Mouse (Mus musculus) lung, postnatal 10 days (tissue): ENCODE data around the gene Pld2.

ENCODE experiments used
- DNase-seq: peaks from one replicate; pipeline ENCODE4 v3.0.0; 2021

Gene Pld2

DNA sequence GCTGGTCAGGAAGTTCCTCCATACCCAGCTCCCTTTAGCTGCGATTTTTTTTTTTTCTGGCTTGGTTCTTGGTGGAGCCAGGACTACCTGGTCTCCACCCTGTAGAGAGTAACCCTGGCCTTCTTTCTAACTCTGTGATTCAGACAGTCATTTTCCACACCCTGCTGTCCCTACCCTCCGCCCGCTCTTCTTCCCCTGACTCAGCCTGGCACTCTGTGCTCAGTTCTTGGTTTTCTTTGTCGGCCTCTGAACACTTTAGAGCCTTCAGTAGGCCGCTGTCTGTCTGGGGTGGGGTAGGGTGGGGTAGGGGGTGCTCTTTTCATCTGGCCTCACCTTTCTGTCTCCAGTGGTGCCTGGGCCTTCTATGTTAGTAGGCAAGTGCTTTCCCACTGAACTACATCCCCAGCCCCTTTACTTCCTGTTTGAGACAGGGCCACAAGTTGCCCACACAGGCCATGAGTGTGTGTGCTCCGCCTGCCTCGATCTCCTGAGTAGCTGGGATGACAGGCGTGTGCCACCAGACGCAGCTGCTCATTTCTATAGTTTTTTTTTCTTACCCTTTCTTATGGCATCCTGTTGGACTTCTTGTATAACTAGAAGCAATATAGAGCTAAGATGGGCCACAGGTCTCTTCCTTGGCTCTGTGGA, 40.0 kb downstream of the Pld2 start:
- DNase-seq = no peak

DNA sequence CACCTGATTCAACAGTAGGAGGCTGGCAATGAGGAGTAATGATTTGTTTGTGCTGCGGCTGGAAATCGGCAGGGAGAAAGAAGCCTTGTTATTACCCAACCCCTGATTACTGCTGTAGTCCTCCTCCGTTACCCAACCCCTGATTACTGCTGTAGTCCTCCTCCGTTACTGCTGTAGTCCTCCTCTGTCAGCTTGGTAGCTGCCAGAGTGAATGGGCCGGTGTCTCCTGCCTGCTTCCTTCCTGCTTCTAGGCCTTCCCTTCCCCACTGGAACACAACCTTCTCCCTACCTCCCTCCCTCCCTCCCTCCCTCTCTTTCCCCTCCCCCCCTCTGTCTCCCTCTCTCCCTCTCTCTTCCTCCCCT, 40.5 kb downstream of the Pld2 start:
- DNase-seq = no peak

DNA sequence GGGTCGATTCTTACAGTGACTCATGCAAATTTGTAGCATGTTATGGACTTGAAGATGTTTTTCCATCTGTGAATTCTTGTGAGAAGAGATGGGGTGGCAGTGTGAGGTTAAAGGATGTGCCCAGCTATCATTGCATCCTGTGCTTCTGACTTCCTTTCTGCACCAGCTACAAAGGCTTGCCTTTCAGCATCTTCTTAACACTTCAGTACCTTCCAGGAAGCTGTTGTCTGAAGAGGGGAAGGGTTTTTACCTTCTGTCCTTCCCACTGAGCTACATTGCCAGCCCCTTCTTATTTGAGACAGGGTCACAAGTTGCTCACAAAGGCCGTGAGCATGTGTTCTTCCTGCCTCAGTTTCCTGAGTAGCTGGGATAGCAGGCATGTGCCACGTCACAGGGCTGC, 41.1 kb downstream of the Pld2 start:
- no peak for DNase-seq

DNA sequence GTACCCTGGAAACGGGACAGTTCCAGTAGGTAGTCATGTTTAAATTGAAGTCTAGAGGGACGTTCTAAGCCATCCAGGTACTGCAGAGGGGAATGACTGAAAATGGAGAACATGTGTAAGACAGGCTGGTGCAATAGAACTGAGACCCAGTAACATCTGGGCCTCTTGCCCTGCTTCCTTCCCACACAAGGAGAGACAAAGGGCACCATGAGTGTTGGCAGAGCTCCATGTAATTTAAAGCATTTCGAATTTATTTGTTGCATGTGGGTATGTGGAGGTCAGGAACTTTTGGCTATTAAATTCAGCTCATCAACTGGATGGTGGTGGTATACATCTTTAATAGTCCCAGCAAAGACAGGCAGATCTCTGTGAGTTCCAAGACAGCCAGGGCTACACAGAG, 42.3 kb downstream of the Pld2 start:
- no peak for DNase-seq

DNA sequence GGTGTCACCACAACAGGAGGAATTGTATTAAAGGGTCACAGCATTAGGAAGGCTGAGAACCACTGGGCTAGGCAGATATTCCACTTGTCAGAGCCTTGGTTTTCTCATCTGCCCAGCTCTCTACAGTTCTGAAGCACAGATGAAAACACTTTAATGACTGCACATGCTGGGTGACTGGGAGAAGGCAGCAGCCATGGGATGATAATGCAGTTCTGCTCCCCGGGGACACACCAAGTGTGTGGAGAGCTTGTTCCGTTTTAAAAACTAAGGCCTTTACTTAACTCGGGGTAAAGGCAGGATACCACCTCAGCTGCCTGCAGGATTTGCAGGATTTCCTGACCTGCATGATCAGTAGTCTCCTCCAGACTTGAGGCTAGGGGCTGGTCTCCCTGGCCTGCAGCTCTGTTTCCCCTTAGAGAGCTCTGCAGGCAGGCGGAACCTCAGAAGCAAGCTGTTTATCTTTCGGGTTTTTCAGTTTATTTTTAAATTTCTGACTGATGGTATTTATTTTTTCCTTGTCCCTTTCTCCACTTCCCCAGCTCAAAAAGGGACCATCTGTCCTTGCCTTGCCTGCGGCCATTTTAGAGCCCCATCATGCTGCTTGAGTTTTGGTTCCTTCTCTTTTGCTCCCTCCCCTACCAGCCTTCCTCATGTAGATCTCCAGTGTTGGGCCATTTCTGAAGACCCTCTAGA, 43.3 kb downstream of the Pld2 start:
- DNase-seq = no peak

DNA sequence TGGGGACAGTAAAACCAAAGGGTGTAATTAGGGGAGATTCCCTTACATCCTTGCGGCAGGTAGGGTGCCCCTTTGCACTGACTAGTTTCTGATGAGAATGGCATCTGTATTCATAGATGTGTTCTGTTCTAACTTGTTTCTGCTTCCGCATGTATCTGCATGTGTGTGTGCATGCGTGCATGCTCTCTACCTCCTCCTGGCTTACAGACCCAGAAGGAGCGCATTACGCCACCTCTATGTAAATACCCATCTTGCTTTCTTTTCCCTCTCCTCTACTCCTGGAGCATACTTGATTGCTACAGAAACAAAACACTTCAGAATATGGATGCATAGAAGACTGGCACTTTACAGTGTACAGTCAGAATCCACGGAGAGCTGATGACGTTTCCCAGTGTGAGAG, 43.9 kb downstream of the Pld2 start:
- no peak for DNase-seq

DNA sequence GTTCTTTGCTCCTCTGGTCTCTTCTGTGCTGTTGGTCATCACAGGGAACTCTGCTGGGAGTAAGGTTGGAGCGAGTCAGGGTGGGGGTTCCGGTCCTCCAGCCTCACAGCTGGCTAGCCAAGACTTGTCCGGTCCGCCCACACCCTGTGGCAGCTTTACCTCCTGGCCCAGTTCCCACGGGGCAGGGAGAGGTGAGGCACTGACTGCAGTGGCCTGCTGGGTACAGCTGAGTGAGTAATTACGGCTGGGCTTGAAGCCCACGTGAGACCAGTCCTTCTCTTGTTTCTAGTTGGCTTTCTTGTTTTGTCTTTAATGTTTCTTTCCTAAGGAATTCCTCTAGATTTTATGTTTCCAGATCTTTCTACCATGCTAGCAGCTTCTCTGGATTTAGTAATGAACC, 45.6 kb downstream of the Pld2 start:
- DNase-seq = peak; percentile 79

DNA sequence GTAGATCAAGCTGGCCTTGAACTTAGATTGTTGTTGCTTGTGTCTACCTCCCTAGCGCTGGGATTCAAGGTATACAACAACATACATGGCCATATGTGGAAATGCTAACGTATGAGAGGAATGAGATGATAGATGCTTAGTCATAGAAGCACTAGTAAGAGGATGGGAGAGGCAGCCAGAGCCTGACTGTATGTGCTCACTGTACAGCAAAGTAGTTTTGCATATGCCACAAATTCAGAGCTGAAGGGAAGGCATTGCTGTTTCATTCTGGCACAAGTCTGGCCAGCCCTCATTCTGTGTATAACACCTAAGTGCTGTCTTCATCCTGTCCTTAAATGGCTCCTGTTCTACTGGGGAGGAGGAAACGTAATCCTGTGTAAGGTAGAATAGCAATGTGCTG, 46.4 kb downstream of the Pld2 start:
- DNase-seq = no peak

DNA sequence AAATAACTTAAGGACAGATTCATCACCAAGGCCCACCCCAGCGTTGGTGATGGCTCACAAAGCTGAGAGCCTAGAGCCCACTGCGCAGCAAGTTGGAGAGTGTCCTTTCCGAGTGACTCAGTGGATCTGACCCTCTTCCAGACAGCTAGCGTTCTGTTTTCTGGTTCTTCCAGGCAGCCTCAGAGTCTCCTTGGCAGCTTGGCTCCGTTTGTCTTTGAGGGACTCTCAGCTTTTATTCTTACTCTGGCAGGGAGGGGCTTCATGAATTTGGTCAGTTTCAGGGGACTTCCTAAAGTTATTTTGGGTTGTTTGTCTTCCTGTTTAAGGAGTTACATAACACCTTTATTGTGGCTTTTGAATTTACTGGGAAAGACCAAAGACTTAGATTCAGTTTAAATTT, 47.1 kb downstream of the Pld2 start:
- no peak for DNase-seq

DNA sequence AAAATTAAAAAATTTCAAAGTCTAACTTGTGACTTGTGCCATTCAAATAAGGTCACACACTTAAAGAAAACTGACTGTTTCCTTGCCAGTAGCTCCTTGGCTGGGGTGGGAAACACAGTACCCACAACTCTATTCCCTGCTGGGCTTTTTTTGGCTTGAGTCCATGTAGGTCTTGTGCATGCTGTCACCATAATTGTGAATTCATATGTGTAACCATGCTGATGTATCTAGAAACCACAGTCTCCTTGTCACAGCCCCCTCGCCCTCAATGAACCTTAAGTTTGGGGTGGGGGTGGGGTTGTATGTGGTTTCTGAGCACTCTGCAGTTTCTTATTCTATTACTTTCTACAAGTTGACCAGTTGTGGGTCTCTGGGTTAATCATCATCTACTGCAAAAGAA, 51.9 kb downstream of the Pld2 start:
- DNase-seq = no peak

DNA sequence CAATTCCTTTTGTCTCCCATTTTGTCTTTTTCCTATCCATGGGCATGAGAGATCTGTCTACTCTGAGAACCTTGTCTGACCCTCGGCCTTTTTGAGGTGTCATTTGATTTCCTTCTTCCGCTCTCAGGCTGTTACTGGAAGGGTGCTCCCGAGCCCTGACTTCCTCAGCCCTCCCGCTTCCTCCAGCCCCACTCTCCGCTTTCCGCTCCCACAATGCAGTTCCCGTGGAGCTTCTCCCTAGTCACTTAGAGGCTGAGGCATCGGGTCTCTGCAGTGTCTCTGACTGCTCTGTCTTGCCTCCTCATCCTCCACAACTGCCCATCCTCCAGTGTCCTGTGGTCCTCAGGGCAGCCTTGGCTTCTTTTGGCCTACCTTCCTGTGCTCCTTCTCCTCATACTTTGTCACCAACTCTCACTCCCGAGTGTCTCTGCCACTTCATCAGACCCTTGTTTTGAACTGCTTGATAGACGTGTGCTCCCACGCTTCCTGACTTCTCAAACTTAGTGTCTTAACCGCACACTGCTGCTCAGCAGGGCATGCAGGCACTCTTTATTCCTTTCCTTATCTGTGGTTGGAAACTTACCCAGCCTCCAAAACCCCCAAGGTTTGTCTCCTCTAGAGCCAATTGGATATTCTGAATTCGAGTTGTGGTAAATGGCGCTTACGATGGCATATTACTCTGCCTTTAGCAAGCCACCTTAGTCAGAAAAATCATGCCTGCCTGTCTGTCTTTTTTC, 54.6 kb downstream of the Pld2 start:
- peak; percentile 69 for DNase-seq

DNA sequence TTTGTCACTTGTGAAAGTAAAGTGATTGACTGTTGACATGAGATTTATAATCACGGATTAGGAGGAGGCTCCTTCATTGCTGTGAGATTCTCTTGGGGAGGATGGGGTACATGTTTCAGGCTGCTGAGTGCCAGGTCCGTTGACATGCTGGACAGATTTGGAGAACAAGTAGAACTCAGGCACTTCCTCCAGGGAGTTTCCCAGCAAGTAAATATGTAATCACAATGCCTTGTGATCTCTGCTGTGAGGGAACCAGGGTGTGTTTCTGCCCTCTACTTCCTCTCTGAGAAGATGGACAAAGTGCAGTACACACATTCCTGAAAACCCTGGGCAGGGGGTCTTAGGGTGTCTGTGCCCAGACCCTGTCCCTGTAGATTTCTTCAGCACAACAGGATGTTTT, 55.8 kb downstream of the Pld2 start:
- no peak for DNase-seq

DNA sequence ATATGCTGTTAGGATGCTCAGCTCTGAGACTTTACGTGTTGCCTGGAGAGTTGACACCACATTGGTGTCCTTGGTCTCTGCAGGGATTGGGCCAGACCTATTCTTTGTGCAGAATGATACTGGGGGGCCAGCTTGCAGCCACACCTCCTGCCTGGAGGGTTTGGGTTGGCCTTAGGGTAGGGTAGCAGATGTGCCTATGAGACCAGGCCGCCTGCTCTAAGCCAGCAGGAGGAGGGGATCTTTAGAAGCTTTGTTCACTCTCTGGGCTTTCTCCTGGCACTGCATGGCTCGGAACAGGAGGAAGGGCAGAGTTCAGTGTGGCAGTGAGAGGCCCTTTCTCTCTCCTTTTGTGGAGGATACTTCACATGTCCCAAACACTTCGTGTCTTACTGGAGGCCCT, 56.2 kb downstream of the Pld2 start:
- no peak for DNase-seq

DNA sequence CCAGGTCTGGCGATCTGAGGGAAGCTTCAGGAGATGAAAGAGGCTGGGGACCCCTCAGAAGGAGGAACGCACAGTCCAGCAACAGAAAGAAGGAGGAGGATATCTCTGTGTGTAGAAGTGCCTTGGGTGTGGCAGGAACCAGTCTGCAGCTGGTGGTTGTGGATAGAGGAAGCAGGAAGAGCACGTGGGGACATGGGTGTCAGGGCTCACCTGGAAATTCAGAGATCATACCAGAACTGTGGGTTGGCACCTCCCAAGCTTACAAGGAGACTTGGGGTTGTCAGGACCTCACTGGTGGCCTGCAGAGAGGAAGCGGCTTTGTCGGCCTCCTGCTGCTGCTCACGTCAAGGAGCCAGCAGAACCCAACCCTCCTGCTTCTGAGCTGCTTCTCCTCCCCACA, 57.4 kb downstream of the Pld2 start:
- DNase-seq = no peak

DNA sequence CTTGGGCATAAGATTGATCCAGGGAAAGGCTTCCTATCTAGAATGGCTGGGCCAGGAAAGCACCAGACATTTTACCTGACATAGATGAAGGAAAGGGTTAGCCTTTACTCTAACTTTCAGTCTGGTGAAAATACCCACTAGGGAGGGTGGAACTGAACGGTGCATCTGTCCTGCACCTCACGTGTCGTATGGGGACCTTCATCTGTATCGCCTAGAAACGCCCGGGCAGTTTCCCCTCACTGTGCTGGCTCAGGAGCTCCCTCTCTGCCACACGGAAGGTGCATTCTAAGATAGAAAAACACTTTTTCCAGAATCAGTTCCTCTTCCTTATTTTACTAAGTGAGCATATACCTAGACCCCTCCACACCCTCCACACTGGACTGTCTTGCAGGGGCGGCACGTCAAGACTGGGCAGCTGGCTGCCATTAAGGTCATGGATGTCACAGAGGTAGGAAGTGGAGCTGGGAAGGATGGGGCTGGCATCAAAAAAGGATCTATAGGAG, 58.6 kb downstream of the Pld2 start:
- no peak for DNase-seq

DNA sequence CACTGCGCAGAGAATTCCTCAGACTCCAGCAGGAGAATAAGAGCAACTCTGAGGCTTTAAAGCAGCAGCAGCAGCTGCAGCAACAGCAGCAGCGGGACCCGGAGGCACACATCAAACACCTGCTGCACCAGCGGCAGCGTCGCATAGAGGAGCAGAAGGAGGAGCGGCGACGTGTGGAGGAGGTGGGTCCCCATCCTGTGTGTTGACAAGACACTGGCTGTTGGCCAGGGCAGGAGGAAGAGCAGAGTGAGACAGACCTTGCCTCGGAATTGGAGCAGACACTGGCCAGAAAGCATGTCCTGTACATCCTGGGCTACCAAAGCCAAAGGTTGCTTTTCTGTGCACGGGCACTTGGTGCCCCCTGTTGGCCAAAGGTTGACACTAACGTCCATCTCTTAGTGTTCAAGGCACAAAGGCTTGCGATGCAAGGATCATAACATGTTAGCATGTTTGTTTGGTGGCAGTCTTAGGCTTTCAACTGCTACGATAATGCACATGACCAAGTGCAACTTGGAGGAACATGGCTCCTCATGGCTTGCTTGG, 65.2 kb downstream of the Pld2 start:
- peak; percentile 84 for DNase-seq

DNA sequence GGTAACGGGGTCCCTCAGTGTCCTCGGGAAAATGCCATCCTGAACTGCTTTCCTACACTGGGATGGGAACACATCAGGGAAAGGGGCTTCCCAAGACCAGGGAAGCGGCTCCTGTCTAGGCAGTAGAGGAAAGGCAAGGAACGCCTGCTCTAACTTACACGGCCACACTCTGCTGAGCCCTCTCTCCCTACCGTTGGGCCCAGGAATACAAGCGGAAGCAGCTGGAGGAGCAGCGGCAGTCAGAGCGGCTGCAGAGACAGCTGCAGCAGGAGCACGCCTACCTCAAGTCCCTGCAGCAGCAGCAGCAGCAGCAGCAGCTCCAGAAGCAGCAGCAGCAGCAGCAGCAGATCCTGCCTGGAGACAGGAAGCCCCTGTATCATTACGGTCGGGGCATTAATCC, 66.9 kb downstream of the Pld2 start:
- DNase-seq = no peak

DNA sequence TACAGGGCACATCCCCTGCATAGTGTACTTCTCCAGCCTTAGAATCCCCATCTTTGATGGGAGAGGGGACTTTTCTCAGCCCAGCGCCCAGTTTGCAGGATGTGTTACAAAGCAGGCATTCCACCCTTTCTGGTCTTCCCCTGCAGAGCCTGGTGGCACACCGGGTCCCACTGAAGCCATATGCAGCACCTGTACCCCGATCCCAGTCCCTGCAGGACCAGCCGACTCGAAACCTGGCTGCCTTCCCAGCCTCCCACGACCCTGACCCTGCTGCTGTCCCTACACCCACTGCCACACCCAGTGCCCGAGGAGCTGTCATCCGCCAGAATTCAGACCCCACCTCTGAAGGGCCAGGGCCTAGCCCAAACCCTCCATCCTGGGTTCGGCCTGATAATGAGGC, 67.7 kb downstream of the Pld2 start:
- no peak for DNase-seq
